Mouse (Mus musculus): ENCODE measurements at regions not wholly inside any gene's neighbourhood (a gene's known extent, or its start where the extent isn't known, plus 50 kb on each side); places are given as distances from the start of the nearest gene placed in this dataset.

DNA sequence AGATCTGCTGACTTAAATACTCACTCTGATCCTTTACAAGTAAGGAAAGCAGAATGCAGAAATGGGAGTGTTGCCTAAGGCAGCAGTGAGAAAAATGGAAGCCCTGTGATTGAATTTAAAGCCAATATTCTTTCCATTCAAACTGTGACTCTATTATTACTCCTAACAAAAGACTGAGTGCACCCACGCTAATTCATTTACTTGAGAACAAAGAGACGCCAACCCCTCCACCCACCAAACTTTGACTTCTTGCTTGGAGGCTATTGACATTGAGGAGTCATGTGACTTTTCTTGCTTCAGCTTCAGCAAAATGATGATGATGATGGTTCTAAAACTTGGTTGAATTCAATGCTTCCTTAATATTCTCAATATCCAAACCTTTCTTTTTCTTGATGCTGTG is 245.6 kb downstream of the Enc1 start:
- no peaks in the 10 kb centered on the region for H3K79me2 ChIP-seq (ENCODE audit: control insufficient read depth, insufficient read depth, low read length, poor library complexity)
- DNase-seq (ENCODE audit: low read depth, low spot score): no peak
- H3K27me3 ChIP-seq (ENCODE audit: control insufficient read depth in 1 of 2, insufficient read depth in 2 of 2, low read length in 2 of 2): no peaks in the 10 kb centered on the region
- no peaks in the 10 kb centered on the region for H3K9me3 ChIP-seq (replicated peaks; ENCODE audit: insufficient read depth, low read length)
- no peak overlapping the region for H3K27ac ChIP-seq (ENCODE audit: control insufficient read depth, low read depth, low read length)
- H3K4me3 ChIP-seq (ENCODE audit: control insufficient read depth in 1 of 2, insufficient read depth in 1 of 2, low read depth in 2 of 2, low read length in 2 of 2): no peak overlapping the region
- no peaks in the 10 kb centered on the region for H3K4me1 ChIP-seq (ENCODE audit: control insufficient read depth in 1 of 2, insufficient read depth in 2 of 2, low read length in 2 of 2)
- no peak overlapping the region for H3K9ac ChIP-seq (ENCODE audit: control insufficient read depth, low read depth, low read length, poor library complexity, severe bottlenecking)
- H3K36me3 ChIP-seq (ENCODE audit: control insufficient read depth in 1 of 2, insufficient read depth in 2 of 2, low read length in 2 of 2): no peaks in the 10 kb centered on the region
- no peak for TF ChIP-seq GATA1 (IDR thresholded peaks at IDR 0.05; ENCODE audit: low read depth, low read length)
- no peak for TF ChIP-seq E2F4 (IDR thresholded peaks at IDR 0.05; ENCODE audit: borderline replicate concordance, low read depth, low read length)

DNA sequence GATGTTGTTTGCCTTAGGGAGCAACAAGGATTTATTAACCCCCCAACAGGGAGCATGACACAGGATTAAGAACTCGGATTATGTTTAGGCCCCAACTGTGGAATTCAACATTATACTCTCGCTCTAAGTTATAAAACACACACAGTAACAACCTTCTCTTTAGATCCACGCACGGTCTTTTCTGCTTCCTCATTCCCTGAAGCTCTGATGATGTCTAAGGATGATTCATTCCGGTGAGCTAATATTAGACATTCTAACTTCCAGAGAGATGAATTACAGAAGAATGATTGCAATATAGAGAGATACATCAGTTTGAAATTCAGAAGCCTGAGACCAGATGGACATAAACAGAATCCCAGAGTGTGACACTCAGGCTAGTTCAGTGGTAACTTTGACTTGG is 245.0 kb downstream of the Enc1 start:
- Histone ChIP-seq H3K36me3 (ENCODE audit: control insufficient read depth in 1 of 2, insufficient read depth in 2 of 2, low read length in 2 of 2) (no peaks in the 10 kb centered on the region), H3K27ac (ENCODE audit: control insufficient read depth, low read depth, low read length) (no peak overlapping the region), H3K9ac (ENCODE audit: control insufficient read depth, low read depth, low read length, poor library complexity, severe bottlenecking) (no peak overlapping the region), H3K4me3 (ENCODE audit: control insufficient read depth in 1 of 2, insufficient read depth in 1 of 2, low read depth in 2 of 2, low read length in 2 of 2) (no peak overlapping the region), H3K9me3 (replicated peaks; ENCODE audit: insufficient read depth, low read length) (no peaks in the 10 kb centered on the region), H3K4me1 (ENCODE audit: control insufficient read depth in 1 of 2, insufficient read depth in 2 of 2, low read length in 2 of 2) (no peaks in the 10 kb centered on the region), H3K27me3 (ENCODE audit: control insufficient read depth in 1 of 2, insufficient read depth in 2 of 2, low read length in 2 of 2) (no peaks in the 10 kb centered on the region), H3K79me2 (ENCODE audit: control insufficient read depth, insufficient read depth, low read length, poor library complexity) (no peaks in the 10 kb centered on the region)
- TF ChIP-seq MYB (IDR thresholded peaks at IDR 0.05; ENCODE audit: low read depth, low read length): no peak
- no peak for DNase-seq (ENCODE audit: low read depth, low spot score)

DNA sequence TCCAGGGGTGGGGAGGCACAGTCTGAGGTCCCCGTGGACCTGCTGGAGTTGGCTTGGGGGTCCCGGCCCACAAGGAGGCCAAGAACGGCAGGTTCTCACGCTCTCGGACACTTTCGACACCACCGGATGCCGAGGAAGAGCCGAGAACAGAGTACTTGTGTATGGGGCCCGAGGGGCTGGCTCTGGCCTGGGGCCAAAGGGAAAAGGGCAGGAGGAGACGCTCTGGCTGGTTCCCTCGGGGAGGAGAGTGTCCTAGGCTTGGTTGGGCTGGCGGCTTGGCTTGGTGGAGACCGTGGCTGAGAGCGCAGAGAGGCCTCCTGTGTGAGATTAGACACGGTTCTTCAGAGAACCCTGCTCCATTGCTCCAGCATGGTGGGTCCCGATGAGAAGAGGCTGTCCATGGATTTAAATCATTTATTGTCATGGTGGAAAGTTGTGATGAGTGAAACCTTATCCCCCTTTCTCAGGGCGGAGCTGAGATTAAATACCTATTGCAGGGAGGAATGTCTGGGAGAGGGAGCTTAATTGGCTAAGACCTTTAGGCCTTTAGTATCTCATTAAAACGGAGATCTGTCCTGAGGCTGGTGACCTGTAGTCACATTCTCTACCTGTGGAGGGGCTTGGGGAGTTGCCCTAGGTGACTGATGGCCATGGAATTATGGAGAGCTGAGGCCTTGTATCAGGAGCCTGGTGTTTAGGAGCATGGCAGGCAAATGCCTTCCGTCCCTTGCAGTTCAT is 244.1 kb downstream of the Enc1 start:
- no peak for TF ChIP-seq TAL1 (IDR thresholded peaks at IDR 0.05; ENCODE audit: low read length)
- no peak for TF ChIP-seq POLR2AphosphoS5 (IDR thresholded peaks at IDR 0.05; ENCODE audit: borderline replicate concordance, low read depth, low read length)
- TF ChIP-seq MEF2A (IDR thresholded peaks at IDR 0.05; ENCODE audit: extremely low read depth, insufficient replicate concordance, low read depth, low read length, poor library complexity, severe bottlenecking): no peak
- TF ChIP-seq MAX (IDR thresholded peaks at IDR 0.05; ENCODE audit: low read length): no peak
- no peak for TF ChIP-seq TCF12 (IDR thresholded peaks at IDR 0.05; ENCODE audit: low read depth, low read length)
- no peak for TF ChIP-seq NELFE (IDR thresholded peaks at IDR 0.05; ENCODE audit: low read depth, low read length)
- TF ChIP-seq POLR2A (IDR thresholded peaks at IDR 0.05; ENCODE audit: control insufficient read depth in 1 of 2, insufficient read depth in 1 of 2, low read depth in 1 of 2, low read length in 2 of 2, poor library complexity in 1 of 2): no peak
- H3K9me3 ChIP-seq (replicated peaks; ENCODE audit: insufficient read depth, low read length): no peaks in the 10 kb centered on the region

More for the DNA sequence above, 244.1 kb downstream of the Enc1 start:
- no peaks in the 10 kb centered on the region for H3K27me3 ChIP-seq (ENCODE audit: control insufficient read depth in 1 of 2, insufficient read depth in 2 of 2, low read length in 2 of 2)
- no peak overlapping the region for H3K9ac ChIP-seq (ENCODE audit: control insufficient read depth, low read depth, low read length, poor library complexity, severe bottlenecking)
- no peaks in the 10 kb centered on the region for H3K36me3 ChIP-seq (ENCODE audit: control insufficient read depth in 1 of 2, insufficient read depth in 2 of 2, low read length in 2 of 2)
- no peaks in the 10 kb centered on the region for H3K79me2 ChIP-seq (ENCODE audit: control insufficient read depth, insufficient read depth, low read length, poor library complexity)
- no peak for DNase-seq (ENCODE audit: low read depth, low spot score)
- no peaks in the 10 kb centered on the region for H3K4me1 ChIP-seq (ENCODE audit: control insufficient read depth in 1 of 2, insufficient read depth in 2 of 2, low read length in 2 of 2)
- no peak overlapping the region for H3K4me3 ChIP-seq (ENCODE audit: control insufficient read depth in 1 of 2, insufficient read depth in 1 of 2, low read depth in 2 of 2, low read length in 2 of 2)
- H3K27ac ChIP-seq (ENCODE audit: control insufficient read depth, low read depth, low read length): no peak overlapping the region

Data from MEL (cell line).